Mouse (Mus musculus): ENCODE results near the gene Tbc1d25. TPM values are rescaled to one million over a fixed set of nuclear protein-coding genes. Genes with fewer than 3 reads are reported as not detected.

Tbc1d25 gene
- total and polyA plus RNA-seq, 3 experiments: 8.0 to 23.4 TPM; not detected in 1

DNA sequence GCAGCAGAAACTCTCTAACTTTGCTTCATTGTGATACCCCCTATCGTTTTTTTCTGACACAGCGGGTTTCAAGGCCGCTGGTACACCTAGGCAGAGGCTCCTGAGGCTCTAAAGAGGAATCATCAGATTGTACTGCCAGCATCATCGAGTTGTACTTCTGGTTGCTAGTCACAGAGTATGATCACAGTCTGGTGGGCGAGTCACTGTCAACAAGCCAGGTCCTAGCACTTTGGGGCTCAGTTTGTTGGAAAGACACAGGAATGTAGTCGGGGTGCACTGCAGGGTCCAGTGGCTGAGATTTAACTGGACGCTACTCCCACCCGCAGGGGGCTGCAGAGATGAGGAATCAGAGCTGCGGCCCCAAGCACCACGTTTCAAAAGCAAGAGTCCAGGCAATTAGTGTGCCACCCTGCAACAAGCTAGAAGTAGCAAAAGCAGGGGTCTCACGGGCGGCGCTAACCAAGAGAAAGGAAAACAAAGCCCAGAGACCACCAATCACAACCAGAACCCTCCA lies 16.2 kb upstream of the Tbc1d25 start:
- peaks cover 10% of the 10 kb centered on the region for H3K79me2 ChIP-seq (ENCODE audit: control insufficient read depth, insufficient read depth, low read length, poor library complexity)
- H3K4me3 ChIP-seq (ENCODE audit: control insufficient read depth in 1 of 2, insufficient read depth in 1 of 2, low read depth in 2 of 2, low read length in 2 of 2): peak overlapping the region; percentile 77 to 91
- peak; percentile 55 for DNase-seq (ENCODE audit: low read depth, low spot score)
- H3K9ac ChIP-seq (ENCODE audit: control insufficient read depth, low read depth, low read length, poor library complexity, severe bottlenecking): peak overlapping the region; percentile 92
- peaks cover 0 to 7% of the 10 kb centered on the region in 2 experiments; a peak in 2 of 4 replicates for H3K36me3 ChIP-seq (ENCODE audit: control insufficient read depth in 1 of 2, insufficient read depth in 2 of 2, low read length in 2 of 2)
- H3K4me1 ChIP-seq (ENCODE audit: control insufficient read depth in 1 of 2, insufficient read depth in 2 of 2, low read length in 2 of 2): peaks cover 2 to 16% of the 10 kb centered on the region in 2 experiments
- no peaks in the 10 kb centered on the region for H3K9me3 ChIP-seq (replicated peaks; ENCODE audit: insufficient read depth, low read length)
- TF ChIP-seq ZKSCAN1 (IDR thresholded peaks at IDR 0.05; ENCODE audit: low read depth, low read length) (no peak), KAT2A (conservative IDR thresholded peaks at IDR 0.05; ENCODE audit: low read depth, low read length) (no peak)
- peak overlapping the region; percentile 67 for H3K27ac ChIP-seq (ENCODE audit: control insufficient read depth, low read depth, low read length)
- no peaks in the 10 kb centered on the region for H3K27me3 ChIP-seq (ENCODE audit: control insufficient read depth in 1 of 2, insufficient read depth in 2 of 2, low read length in 2 of 2)

DNA sequence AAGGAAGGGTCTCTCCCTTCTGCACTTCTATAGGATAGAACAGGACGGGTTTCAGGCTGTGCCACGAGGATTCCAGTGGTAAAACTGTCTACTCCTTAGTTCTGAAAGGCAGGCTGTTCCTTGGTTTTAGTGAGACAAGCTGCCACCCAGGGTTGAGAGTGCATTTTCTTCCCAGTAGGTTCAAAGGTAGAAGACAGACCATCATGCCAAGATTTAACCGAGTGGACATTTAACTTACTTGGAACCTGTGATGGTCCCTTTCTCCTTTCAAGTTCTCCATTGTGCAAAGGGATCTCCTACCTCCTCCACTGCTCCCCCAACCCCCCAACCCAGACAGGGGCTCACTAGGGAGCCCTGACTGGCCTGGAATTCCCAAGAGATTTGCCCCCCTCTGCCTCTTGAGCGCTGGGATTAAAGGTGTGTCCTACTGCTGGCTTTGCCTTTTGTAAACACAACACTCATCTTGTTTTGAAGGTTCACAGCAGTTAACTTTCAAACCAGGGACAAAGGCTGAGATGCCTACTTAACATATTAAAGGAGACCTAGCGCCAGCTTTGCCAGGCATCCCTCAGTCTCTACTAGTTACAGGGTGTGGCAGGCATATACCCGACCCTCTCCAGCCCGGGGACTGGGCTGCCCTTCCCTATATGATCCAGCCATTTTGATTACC lies 7.0 kb upstream of the Tbc1d25 start:
- H3K27ac ChIP-seq (ENCODE audit: control insufficient read depth, low read depth, low read length): no peak overlapping the region
- H3K27me3 ChIP-seq (ENCODE audit: control insufficient read depth in 1 of 2, insufficient read depth in 2 of 2, low read length in 2 of 2): no peaks in the 10 kb centered on the region
- peaks cover 0 to 12% of the 10 kb centered on the region in 2 experiments; a peak in 3 of 4 replicates for H3K36me3 ChIP-seq (ENCODE audit: control insufficient read depth in 1 of 2, insufficient read depth in 2 of 2, low read length in 2 of 2)
- no peak for DNase-seq (ENCODE audit: low read depth, low spot score)
- H3K4me3 ChIP-seq (ENCODE audit: control insufficient read depth in 1 of 2, insufficient read depth in 1 of 2, low read depth in 2 of 2, low read length in 2 of 2): no peak overlapping the region
- peaks cover 3 to 13% of the 10 kb centered on the region in 2 experiments for H3K4me1 ChIP-seq (ENCODE audit: control insufficient read depth in 1 of 2, insufficient read depth in 2 of 2, low read length in 2 of 2)
- no peaks in the 10 kb centered on the region for H3K79me2 ChIP-seq (ENCODE audit: control insufficient read depth, insufficient read depth, low read length, poor library complexity)
- no peaks in the 10 kb centered on the region for H3K9me3 ChIP-seq (replicated peaks; ENCODE audit: insufficient read depth, low read length)
- H3K9ac ChIP-seq (ENCODE audit: control insufficient read depth, low read depth, low read length, poor library complexity, severe bottlenecking): no peak overlapping the region
- TF ChIP-seq TAL1 (IDR thresholded peaks at IDR 0.05; ENCODE audit: low read length): no peak
- TF ChIP-seq GATA1 (IDR thresholded peaks at IDR 0.05; ENCODE audit: low read depth, low read length): no peak
- TF ChIP-seq GABPA (IDR thresholded peaks at IDR 0.05; ENCODE audit: low read depth, low read length): no peak
- no peak for TF ChIP-seq POLR2AphosphoS5 (IDR thresholded peaks at IDR 0.05; ENCODE audit: borderline replicate concordance, low read depth, low read length)
- TF ChIP-seq EP300 (IDR thresholded peaks at IDR 0.05; ENCODE audit: low read depth in 1 of 2, low read length in 2 of 2): no peak
- no peak for TF ChIP-seq BHLHE40 (IDR thresholded peaks at IDR 0.05; ENCODE audit: borderline replicate concordance, low read depth, low read length)
- TF ChIP-seq MAX (IDR thresholded peaks at IDR 0.05; ENCODE audit: low read length): no peak
- TF ChIP-seq RCOR1 (IDR thresholded peaks at IDR 0.05; ENCODE audit: low read depth, low read length): no peak
- TF ChIP-seq POLR2AphosphoS2 (IDR thresholded peaks at IDR 0.05; ENCODE audit: low read length): no peak
- TF ChIP-seq MXI1 (IDR thresholded peaks at IDR 0.05; ENCODE audit: low read depth, low read length): no peak
- TF ChIP-seq SIN3A (IDR thresholded peaks at IDR 0.05; ENCODE audit: low read length): no peak
- TF ChIP-seq ZNF384 (IDR thresholded peaks at IDR 0.05; ENCODE audit: low read depth, low read length): no peak
- no peak for TF ChIP-seq JUND (IDR thresholded peaks at IDR 0.05; ENCODE audit: low read depth, low read length)
- TF ChIP-seq USF1 (IDR thresholded peaks at IDR 0.05; ENCODE audit: low read depth, low read length): no peak
- TF ChIP-seq E2F4 (IDR thresholded peaks at IDR 0.05; ENCODE audit: borderline replicate concordance, low read depth, low read length): no peak
- TF ChIP-seq UBTF (IDR thresholded peaks at IDR 0.05; ENCODE audit: borderline replicate concordance, insufficient read depth, low read depth, low read length): no peak
- no peak for TF ChIP-seq ZMIZ1 (IDR thresholded peaks at IDR 0.05; ENCODE audit: low read depth, low read length)
- no peak for TF ChIP-seq USF2 (IDR thresholded peaks at IDR 0.05; ENCODE audit: borderline replicate concordance in 1 of 2, insufficient read depth in 1 of 2, low read depth in 1 of 2, low read length in 2 of 2)

All from MEL (cell line).